Mouse (Mus musculus) cerebellum, adult 2 months (tissue): Measurements from ENCODE around the gene Bach2.

Experiments
- CTCF ChIP-seq: fragments of 200-500 bp; IDR thresholded peaks from 2 replicates; pipeline ENCODE4 v1.5.1; 2011; ENCODE audit warnings: low read depth, mild to moderate bottlenecking, control low read depth, low read length, moderate library complexity, borderline replicate concordance; ENCODE audit not compliant: insufficient read depth
- POLR2A ChIP-seq: fragments of 200-500 bp; IDR thresholded peaks from 2 replicates; pipeline ENCODE4 v1.6.1; 2011; ENCODE audit warnings: low read length, control low read depth, borderline replicate concordance; ENCODE audit not compliant: insufficient read depth

- TF ChIP-seq CTCF = no peak
- TF ChIP-seq POLR2A = no peak
Measured at GRCm38 (mm10) chr4:32401459-32401858, 162.9 kb downstream of the Bach2 start.
